Mouse (Mus musculus) embryo, embryonic 10 days (tissue): ENCODE measurements around the gene Fmnl3.

Source experiments
- DNase-seq: peaks from one replicate; pipeline ENCODE4 v3.0.0-alpha.2; 2015; ENCODE audit warnings: low spot score

Fmnl3 gene

DNA sequence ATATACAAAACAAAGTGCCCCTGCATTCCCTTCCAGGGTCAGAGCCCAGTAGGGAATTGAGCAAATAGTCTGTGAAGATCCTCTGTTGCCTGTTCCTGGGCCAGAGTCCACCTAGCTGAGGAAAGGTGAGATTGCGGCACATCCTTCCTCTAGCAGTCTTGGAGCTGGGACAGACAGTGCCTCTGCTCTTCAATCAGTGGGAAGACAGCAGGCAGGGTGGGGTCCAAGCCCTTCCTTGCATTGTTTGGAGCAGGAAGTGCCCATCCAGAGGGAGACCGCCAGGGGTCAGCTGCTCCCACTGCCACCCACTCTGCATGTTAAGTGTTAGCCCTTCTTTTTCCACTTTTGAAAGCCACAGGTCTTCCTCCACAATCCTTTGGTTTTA is 53.0 kb downstream of the Fmnl3 start:
- DNase-seq = no peak

DNA sequence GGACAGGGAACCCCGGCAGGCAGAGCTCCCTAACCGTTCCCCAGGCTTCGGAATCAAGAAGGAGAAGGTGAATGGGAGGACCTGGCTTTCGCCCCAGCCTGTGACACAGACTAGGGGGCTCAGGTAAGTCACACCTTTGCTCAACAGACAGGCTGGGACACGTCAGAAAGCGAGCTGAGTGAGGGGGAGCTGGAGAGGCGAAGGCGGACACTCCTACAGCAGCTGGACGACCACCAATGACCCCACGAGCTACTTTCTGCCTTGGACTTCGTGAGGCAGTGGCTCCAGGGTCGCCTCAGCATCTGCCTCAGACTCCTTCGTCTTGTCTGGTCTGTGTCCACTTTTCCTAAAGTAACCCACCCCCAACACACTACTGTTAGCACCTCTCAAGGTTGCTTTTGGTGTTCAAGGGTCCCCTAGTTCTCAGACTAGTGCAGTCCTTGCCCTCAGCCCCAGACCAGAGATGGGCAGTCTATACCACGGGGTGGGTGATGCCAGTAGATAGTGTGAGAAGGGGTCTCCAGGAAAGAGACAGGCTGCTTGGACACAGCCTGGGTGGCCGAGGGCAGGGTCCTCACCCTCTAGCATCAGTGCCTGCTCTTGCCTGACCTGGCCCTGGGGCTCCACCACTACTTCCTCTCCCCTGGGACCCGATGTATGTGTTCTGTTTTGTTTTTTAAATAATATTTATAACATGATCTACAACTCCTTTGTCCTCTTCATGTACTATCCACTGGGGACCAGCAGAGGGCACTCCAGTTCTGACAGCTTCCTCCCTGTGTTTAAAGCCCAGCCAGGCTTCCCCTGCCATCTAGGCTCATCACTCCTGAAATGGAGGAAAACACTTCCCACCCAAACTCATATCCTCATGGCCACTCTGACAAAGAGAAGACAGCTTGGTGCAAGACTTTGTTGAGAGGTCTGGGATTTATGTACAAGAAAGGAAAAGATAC is 53.7 kb downstream of the Fmnl3 start:
- DNase-seq = peak; percentile 79

DNA sequence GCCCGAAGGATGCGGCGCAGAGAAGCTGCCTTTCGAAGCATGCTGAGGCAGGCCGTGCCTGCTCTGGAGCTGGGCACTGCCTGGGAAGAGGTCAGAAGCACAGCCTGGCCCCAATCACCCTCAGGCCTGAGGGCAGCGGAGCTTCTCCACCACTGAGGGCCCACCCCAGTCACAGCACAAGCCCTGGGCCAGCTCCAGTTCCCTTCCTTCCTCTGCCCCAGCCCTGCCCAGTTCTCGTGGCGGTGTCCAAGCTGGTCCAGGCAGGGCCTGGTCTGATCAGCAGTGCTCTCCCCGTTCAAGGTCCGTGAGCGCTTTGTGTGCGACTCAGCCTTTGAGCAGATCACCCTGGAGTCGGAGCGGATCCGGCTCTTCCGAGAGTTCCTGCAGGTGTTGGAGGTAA is 55.4 kb downstream of the Fmnl3 start:
- no peak for DNase-seq

DNA sequence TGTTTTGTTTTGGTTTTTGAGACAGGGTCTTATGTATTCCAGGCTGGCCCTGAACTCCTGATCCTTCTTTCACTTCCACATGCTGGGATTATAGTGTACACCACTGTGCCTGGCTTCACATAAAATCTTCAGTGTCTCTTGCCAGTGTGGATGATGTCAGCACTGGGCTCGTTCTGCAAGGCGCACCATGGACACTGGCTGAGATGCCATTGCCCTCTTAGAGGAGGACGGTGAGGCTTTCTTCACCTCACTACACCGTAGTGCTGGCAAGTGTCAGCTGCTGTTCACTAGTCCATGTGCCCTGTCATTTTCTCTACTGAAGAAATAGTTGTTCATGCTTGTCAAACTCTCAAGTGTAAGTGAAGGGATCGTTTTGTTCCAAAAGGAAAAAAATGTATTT is 59.7 kb downstream of the Fmnl3 start:
- DNase-seq = no peak

DNA sequence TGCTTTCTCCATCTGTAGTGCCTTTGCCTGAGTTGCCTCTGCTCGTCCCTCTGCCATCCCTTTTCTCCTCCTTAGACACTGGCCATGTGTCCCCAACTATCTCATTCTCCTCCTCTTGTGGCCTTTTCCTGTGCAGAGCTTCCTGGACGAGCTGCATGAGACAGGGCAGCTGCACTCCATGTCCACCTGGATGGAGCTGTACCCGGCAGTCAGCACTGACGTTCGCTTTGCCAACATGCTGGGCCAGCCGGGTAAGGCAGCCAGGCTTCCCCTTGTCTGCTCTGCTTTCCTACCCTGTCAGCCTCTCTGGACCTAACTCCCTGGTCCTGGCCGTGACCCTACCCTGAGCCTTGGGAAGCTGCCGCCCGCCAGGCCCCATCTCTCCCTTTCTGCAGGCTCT is 60.7 kb downstream of the Fmnl3 start:
- DNase-seq = no peak

DNA sequence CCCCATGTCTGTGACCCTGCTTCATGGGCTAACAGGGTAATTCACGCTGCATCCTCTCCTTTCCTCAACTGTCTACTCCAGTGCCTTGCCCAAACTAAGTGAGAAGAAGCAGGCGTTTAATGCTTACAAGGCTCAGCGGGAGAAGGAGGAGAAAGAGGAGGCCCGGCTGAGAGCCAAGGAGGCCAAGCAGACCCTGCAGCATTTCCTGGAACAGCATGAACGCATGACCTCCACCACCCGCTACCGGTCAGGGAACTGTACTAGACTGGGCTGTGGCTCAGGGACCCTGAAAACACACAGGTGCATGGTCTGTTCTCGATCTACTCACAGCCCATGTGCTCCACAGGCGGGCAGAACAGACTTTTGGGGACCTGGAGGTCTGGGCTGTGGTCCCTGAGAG is 62.8 kb downstream of the Fmnl3 start:
- DNase-seq = no peak

DNA sequence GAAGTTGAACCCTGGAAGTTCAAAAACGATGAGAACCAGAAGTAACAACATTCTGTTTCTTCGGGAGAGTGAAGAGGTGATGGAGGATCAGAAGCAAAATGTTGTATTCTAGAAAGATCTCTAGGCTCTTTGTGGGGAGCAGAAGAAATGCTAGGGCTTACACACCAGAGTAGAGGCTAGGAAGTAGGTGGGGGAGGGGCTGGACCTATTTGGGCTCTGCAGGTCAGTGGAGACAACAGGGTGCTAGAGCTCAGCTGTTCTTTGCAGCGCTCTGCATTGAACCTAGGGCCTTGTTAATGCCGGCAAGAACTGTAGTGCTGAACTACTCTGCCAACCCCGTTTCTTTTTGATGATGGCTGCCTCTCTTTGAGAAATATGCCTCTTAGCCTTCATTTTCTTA is 74.1 kb downstream of the Fmnl3 start:
- DNase-seq = no peak

DNA sequence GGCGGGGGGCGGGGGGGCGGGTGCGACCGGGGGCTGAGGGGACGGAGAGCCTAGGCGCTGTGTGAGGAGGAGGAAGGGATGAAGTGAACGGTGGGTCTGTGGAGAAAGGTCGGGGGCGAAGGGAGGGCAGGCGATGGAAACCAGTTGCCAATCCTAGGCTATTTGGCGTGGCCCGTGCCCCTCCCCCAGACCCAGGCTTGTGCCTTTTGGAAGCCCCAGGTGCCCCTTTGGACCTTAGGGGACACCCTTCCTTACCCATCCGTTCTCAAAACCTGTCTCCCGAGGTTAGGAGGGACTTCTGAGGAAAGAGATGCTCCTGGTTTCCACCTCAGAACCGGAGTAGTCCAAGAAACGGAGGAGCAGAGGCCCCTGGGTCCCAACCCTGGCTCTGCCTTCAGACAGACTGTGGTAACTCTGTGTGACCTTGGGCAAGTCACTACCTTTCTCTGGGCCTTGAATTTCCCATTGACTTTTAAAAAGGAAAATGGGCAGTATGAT is 74.7 kb downstream of the Fmnl3 start, which contains the start of gene Fam186b:
TSS of gene Fam186b (minus strand) at position 405 of the 498 bp plus-strand sequence.
- peak; percentile 61 for DNase-seq

DNA sequence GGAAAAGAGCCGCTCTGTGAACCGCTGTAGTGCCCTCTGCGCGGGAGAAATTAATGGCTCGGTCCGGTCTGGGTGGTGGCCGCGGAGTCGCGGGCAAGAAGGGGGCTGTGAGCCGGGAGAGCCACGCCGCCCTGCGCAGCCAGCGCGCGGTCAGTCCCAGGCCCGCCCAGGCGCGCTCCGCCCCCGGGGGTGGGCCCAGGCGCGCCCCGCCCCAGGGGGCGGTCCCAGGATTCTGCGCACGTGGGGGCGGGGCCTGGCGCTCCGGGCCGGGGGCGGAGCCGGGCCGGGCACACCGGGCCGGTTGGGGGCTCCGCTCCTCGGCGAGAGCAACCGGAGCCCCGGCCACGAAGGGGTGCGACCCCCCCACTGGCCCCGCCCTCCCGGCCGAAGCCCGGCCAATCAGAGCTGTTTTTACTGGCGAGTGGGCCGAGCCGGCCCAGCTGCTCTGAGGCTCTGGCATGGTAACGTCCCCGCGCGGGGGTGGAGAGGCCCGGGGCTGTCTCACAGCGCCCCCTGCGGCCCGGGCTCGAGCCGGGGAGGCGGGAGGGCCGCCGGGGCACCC is 75.4 kb downstream of the Fmnl3 start, which contains the start of gene Prpf40b:
TSS of gene Prpf40b (plus strand) at position 275 of the 562 bp plus-strand sequence.
- DNase-seq = peak; percentile 77

DNA sequence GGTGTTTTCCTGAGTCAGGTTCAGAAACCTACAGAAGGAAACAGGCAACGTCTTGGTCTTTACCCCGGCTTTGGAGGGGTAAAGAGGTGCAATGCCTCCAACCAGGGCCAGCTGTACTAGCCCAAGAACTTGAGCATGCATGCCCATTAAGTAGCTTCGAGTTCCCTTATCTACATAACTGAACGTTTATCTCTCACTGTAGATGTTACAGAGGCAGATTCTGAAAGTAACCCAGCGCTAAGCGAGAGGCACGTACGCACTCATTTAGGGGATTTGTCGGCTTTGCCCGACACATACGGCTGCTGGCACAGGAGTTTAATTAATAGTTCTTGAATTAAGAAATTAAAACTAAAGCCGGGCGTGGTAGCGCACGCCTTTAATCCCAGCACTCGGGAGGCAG is 76.0 kb downstream of the Fmnl3 start:
- DNase-seq = no peak

DNA sequence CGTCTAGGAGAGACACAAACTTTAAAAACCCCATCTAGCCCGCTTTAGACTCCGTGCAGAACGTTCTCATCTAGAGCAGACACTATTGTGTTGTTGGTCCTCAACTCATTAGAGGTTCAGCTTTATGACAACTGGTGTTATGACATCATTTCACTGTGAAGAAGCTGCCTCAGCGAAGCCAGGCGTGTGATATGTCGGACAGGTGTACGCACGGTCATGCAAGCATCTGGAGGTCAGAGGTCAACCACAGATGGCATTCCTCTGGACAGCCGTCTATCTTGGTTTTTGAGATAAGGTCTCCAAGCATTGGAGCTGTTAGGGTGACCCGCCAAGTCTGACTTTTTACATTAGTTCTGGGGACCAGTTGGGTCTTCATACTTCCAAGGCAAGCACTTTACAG is 79.7 kb downstream of the Fmnl3 start:
- DNase-seq = no peak

DNA sequence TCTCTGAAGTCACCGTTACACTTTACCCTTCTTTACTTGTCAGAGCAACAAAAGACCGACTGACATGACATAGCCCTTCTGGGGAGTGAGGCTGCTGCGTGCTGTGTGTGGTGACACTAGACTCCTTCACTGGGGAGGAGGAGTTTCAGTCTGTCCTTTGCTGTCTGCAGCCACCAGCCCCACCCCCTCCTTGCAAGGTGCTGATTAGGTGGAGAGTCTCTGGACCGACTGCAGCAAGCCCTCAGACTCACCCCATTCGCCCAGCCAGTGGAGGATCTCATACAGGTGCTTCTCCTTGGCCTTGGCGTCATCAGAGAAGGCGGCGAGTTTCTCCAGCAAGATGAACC is 85.1 kb downstream of the Fmnl3 start:
- DNase-seq = no peak

DNA sequence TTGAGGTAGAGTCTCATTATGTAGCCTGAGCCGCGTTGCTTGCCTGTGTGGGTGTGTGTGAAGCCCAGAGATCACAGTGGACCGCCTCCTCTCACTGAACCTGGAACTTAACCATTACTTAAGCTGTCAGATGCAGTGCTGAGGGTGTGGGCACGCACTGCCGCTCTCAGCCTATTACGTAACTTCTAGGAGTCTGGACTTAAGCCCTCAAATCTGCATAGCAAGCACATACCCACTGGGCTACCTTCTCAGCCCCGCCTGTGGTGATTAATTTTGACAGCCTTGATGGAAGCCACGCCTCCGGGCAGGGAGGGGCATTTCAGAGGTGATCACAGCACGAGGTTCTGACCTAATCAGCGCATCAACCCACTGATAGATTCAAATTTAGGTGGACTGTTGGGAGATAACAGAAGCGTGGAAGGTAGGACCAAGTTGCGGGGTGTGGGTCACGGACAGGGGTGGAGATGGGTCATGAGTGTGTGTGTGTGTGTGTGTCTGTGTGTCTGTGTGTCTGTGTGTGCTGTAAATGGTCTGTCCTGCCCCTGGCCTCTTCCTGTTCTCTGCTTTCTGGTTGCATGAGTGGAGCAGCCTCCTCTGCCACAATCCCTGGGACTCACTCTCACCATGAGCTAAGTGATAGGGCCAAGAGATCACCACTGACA is 85.6 kb downstream of the Fmnl3 start:
- peak; percentile 28 for DNase-seq

DNA sequence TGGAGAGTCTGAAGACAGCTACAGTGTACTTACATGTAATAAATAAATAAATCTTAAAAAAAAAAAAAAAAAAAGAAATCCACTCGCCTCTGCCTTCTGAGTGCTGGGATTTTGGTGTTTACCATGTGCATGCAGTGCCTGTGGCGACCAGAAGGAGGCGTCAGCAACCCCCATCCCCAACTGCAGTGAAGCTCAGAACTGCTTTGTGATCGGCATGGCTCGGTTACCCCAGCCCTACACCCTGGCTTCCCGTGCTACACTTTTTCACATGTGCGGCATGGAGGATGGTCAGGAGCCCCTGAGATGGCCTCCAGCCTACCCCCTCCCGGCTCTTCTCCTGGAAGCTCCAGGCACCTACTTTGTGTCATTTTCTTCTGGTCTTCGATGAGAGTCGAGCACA is 86.8 kb downstream of the Fmnl3 start:
- no peak for DNase-seq

DNA sequence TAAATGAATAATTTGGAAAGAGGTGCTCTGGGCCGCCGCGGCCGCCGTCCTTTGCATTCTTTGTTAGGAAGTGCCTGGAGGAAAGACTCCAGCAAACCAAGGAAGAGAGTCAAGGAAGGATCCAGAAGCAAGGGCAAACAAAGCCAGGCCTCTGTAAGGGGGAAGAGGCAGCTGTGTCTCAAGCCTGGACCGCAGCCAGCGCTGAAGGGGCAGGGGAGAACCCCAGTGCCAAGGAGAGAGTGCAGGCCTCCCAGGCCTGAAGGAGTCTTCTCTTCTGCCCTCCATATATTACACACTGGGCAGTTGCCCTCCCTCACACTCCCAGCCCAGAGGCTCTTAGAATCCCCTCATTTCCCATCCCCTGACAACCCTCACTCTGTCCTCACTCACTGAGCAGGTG is 92.0 kb downstream of the Fmnl3 start:
- DNase-seq = no peak

DNA sequence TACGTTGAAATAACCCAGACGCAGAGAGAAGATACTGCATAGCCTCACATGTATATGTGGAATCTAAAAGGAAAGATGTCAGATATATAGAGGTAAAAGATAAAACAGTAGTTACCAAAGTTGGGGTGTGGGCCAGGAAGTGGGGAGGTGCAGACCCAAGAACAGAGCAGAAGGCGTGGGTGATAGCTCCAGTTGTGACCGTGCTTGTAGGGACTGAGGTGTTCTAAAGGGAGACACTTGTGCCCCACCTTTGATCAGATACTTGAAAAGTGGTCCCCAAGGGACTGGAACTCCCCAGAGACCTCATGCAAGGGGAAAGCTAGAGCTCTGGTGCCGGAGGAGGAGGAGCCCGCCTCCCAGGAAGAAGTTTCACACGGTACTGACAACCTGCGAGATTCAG is 94.2 kb downstream of the Fmnl3 start:
- no peak for DNase-seq
